Mouse (Mus musculus) mouse embryonic stem cell (cell line): ENCODE results near the gene Olfr1303.

Source experiments
- in situ Hi-C, 2 experiments: fragments of 300-500 bp; cut with MboI; formaldehyde crosslinking; loops; 1 replicate in 1 of 2; 3 replicates in 1 of 2; pipeline ENCODE4 v1.14.3; 2019 to 2020; ENCODE audit warnings: low sequenced_read_pairs in 2 of 2, low pct_unique_long_range_greater_than_20kb in 1 of 2, mixed read lengths in 1 of 2; ENCODE audit not compliant: unreplicated experiment in 1 of 2

The Olfr1303 gene

GRCm38 (mm10) chr2:111820240-111820639, at the start of gene Olfr1303:
Gene Olfr1303 (minus strand): TSS chr2:111820340.
- in situ Hi-C loops, result no loop called here

- in situ Hi-C loops, result no loop called here
These were observed 7.2 kb downstream of the Olfr1303 start for GRCm38 (mm10) chr2:111812936-111813335.

GRCm38 (mm10) chr2:111777129-111777528, 43.0 kb downstream of the Olfr1303 start, which contains the start of gene Olfr1302:
Gene Olfr1302 (plus strand): TSS chr2:111777429.
- in situ Hi-C loops, result no loop called here
